In the genomic region with DNA sequence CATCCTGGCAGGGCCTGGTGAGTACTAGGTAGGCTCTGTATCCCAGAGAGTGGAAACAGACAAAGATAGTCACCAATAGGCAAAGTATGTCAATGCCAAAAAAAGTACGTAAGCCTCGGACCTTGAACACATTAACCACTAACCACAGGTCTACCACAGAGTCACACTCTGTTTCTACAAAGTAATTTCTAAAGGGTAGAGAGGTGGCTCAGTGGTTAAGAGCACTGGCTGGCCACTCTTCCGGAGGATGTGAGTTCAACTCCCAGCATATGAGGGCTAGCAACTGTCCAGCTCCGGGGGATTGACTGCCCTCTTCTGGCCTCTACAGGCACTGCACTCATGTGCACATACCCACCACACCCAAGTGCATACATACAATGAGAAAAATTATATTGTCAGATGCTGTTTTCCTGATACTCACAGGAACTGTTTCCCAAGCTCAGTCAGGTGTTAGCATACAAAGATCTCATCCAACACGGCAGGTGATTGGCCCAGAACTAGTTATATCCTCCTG, we compare ENCODE assay signal across 21 mouse cellular contexts. TPM values are rescaled to one million over a fixed set of nuclear protein-coding genes. Genes with fewer than 3 reads are reported as not detected.
DNase-seq lines count a peak whose midpoint lies in the region; ATAC-seq and TF ChIP-seq lines count a peak whose summit lies in the region.
"Had no signal": no experiment of that assay in that cellular context is flagged by ENCODE, and none has a peak within 500 bp of the region (broad histone marks: within the 10 kb centered on the region; RNA-seq: fewer than 3 reads in every experiment).

No protein-coding gene starts in this region.

- TF ChIP-seq POLR2A in ES-Bruce4 (IDR thresholded peaks at IDR 0.05; ENCODE audit: insufficient read depth, low read length), result no peak
- TF ChIP-seq POLR2A in cerebellum, adult 2 months (IDR thresholded peaks at IDR 0.05; ENCODE audit: borderline replicate concordance, insufficient read depth, low read length), result no peak

- H3K36me3 ChIP-seq in intestine, postnatal 0 days (ENCODE audit: control insufficient read depth, insufficient read depth), result no peaks in the 10 kb centered on the region
- no peaks in the 10 kb centered on the region for H3K36me3 ChIP-seq in intestine, embryonic 15.5 days
- H3K36me3 ChIP-seq in lung, embryonic 14.5 days (ENCODE audit: insufficient read depth), result no peaks in the 10 kb centered on the region
- no peaks in the 10 kb centered on the region for H3K36me3 ChIP-seq in ES-Bruce4 (ENCODE audit: control insufficient read depth, insufficient read depth, low read length, poor library complexity, severe bottlenecking)
- H3K36me3 ChIP-seq in stomach, postnatal 0 days (ENCODE audit: control insufficient read depth, insufficient read depth, low read length), result no peaks in the 10 kb centered on the region
- H3K36me3 ChIP-seq: forebrain, embryonic 12.5 days; hindbrain, embryonic 10.5 days; kidney, embryonic 15.5 days; lung, embryonic 15.5 days; midbrain, embryonic 12.5 days; neural tube, embryonic 13.5 days had no signal

- no peak overlapping the region for H3K27ac ChIP-seq in intestine, postnatal 0 days (ENCODE audit: low read depth, low read length)
- no peak overlapping the region for H3K27ac ChIP-seq in intestine, embryonic 15.5 days
- no peak overlapping the region for H3K27ac ChIP-seq in lung, embryonic 14.5 days (ENCODE audit: low read depth)
- no peak overlapping the region for H3K27ac ChIP-seq in ES-Bruce4 (ENCODE audit: insufficient read depth, low read length)
- no peak overlapping the region for H3K27ac ChIP-seq in stomach, postnatal 0 days (replicated peaks)
- no peak overlapping the region for H3K27ac ChIP-seq in cerebellum, adult 2 months (ENCODE audit: insufficient read depth, low read length)
- H3K27ac ChIP-seq: forebrain, embryonic 12.5 days; hindbrain, embryonic 10.5 days; kidney, embryonic 15.5 days; lung, embryonic 15.5 days; midbrain, embryonic 12.5 days; neural tube, embryonic 13.5 days had no signal

- H3K27me3 ChIP-seq in intestine, postnatal 0 days (replicated peaks; ENCODE audit: control insufficient read depth, insufficient read depth, low read length), result peaks cover 9% of the 10 kb centered on the region; the same call in 1 of the 2 replicates
- no peaks in the 10 kb centered on the region for H3K27me3 ChIP-seq in intestine, embryonic 15.5 days (replicated peaks)
- no peaks in the 10 kb centered on the region for H3K27me3 ChIP-seq in lung, embryonic 14.5 days (ENCODE audit: insufficient read depth, low read length)
- H3K27me3 ChIP-seq in ES-Bruce4 (ENCODE audit: control insufficient read depth, insufficient read depth, low read length, poor library complexity, severe bottlenecking), result no peaks in the 10 kb centered on the region
- H3K27me3 ChIP-seq in stomach, postnatal 0 days (ENCODE audit: control insufficient read depth, insufficient read depth, low read length), result no peaks in the 10 kb centered on the region
- H3K27me3 ChIP-seq in cerebellum, adult 2 months (ENCODE audit: control insufficient read depth, insufficient read depth, low read length), result no peaks in the 10 kb centered on the region
- H3K27me3 ChIP-seq: kidney, embryonic 15.5 days; lung, embryonic 15.5 days; midbrain, embryonic 12.5 days; neural tube, embryonic 13.5 days; Patski had no signal

- TF ChIP-seq EP300 in ES-Bruce4 (IDR thresholded peaks at IDR 0.05; ENCODE audit: insufficient read depth, low read depth, low read length), result no peak
- no peak for TF ChIP-seq EP300 in stomach, postnatal 0 days (optimal IDR thresholded peaks at IDR 0.05)

- no peak overlapping the region for H3K9ac ChIP-seq in intestine, postnatal 0 days (ENCODE audit: low read depth, low read length)
- H3K9ac ChIP-seq in intestine, embryonic 15.5 days, result no peak overlapping the region
- no peak overlapping the region for H3K9ac ChIP-seq in lung, embryonic 14.5 days
- H3K9ac ChIP-seq in ES-Bruce4 (ENCODE audit: low read depth, poor library complexity, severe bottlenecking), result no peak overlapping the region
- no peak overlapping the region for H3K9ac ChIP-seq in stomach, postnatal 0 days (ENCODE audit: low read length)
- H3K9ac ChIP-seq: forebrain, embryonic 12.5 days; kidney, embryonic 15.5 days; lung, embryonic 15.5 days; midbrain, embryonic 12.5 days; neural tube, embryonic 13.5 days had no signal

- TF ChIP-seq CTCF in intestine, postnatal 0 days (IDR thresholded peaks at IDR 0.05; ENCODE audit: low read depth), result peak; percentile 35; the same call in 1 of the 2 replicates
- TF ChIP-seq CTCF in lung, embryonic 14.5 days (IDR thresholded peaks at IDR 0.05; ENCODE audit: low read depth), result peak; percentile 36
- peak; percentile 47 for TF ChIP-seq CTCF in ES-Bruce4 (IDR thresholded peaks at IDR 0.05; ENCODE audit: low read depth, low read length)
- TF ChIP-seq CTCF in stomach, postnatal 0 days (IDR thresholded peaks at IDR 0.05; ENCODE audit: low read depth), result peak; percentile 39
- no peak for TF ChIP-seq CTCF in cerebellum, adult 2 months (IDR thresholded peaks at IDR 0.05; ENCODE audit: borderline replicate concordance, insufficient read depth, low read depth, low read length)

- no peak overlapping the region for H3K4me2 ChIP-seq in intestine, postnatal 0 days (replicated peaks; ENCODE audit: low read depth)
- no peak overlapping the region for H3K4me2 ChIP-seq in intestine, embryonic 15.5 days (replicated peaks)
- H3K4me2 ChIP-seq in lung, embryonic 14.5 days, result no peak overlapping the region
- H3K4me2 ChIP-seq in stomach, postnatal 0 days (replicated peaks; ENCODE audit: low read depth), result no peak overlapping the region
- H3K4me2 ChIP-seq: forebrain, embryonic 12.5 days; kidney, embryonic 15.5 days; lung, embryonic 15.5 days; midbrain, embryonic 12.5 days; neural tube, embryonic 13.5 days had no signal

- ATAC-seq in intestine, postnatal 0 days, result no peak
- ATAC-seq in intestine, embryonic 15.5 days, result no peak
- ATAC-seq in lung, embryonic 14.5 days (ENCODE audit: insufficient read depth), result no peak
- ATAC-seq in stomach, postnatal 0 days (ENCODE audit: low FRiP score, low TSS enrichment), result no peak
- ATAC-seq: inflammation-experienced regulatory T-cells, adult 6 months; Patski had no signal

- H3K9me3 ChIP-seq in intestine, postnatal 0 days (ENCODE audit: control insufficient read depth), result no peaks in the 10 kb centered on the region
- no peaks in the 10 kb centered on the region for H3K9me3 ChIP-seq in intestine, embryonic 15.5 days
- no peaks in the 10 kb centered on the region for H3K9me3 ChIP-seq in lung, embryonic 14.5 days (ENCODE audit: low read depth, low read length)
- H3K9me3 ChIP-seq in ES-Bruce4 (replicated peaks; ENCODE audit: control insufficient read depth, insufficient read depth, low read length, poor library complexity, severe bottlenecking), result no peaks in the 10 kb centered on the region
- no peaks in the 10 kb centered on the region for H3K9me3 ChIP-seq in stomach, postnatal 0 days (ENCODE audit: control insufficient read depth, low read length)
- H3K9me3 ChIP-seq: forebrain, embryonic 12.5 days; kidney, embryonic 15.5 days; lung, embryonic 15.5 days; neural tube, embryonic 13.5 days had no signal

- H3K4me3 ChIP-seq in intestine, postnatal 0 days (ENCODE audit: low read depth, low read length), result no peak overlapping the region
- H3K4me3 ChIP-seq in intestine, embryonic 15.5 days (replicated peaks), result no peak overlapping the region
- no peak overlapping the region for H3K4me3 ChIP-seq in lung, embryonic 14.5 days (ENCODE audit: low read depth, low read length)
- H3K4me3 ChIP-seq in ES-Bruce4 (ENCODE audit: low read depth, low read length), result no peak overlapping the region
- no peak overlapping the region for H3K4me3 ChIP-seq in stomach, postnatal 0 days (ENCODE audit: low read depth, low read length)
- H3K4me3 ChIP-seq in cerebellum, adult 2 months (replicated peaks; ENCODE audit: insufficient read depth, low read depth, low read length), result no peak overlapping the region
- H3K4me3 ChIP-seq: forebrain, embryonic 12.5 days; hindbrain, embryonic 10.5 days; kidney, embryonic 15.5 days; lung, embryonic 15.5 days; midbrain, embryonic 12.5 days; neural tube, embryonic 13.5 days had no signal

- H3K4me1 ChIP-seq in intestine, postnatal 0 days (replicated peaks; ENCODE audit: control insufficient read depth, insufficient read depth, low read length), result no peaks in the 10 kb centered on the region
- no peaks in the 10 kb centered on the region; the same call in 1 of the 2 replicates for H3K4me1 ChIP-seq in intestine, embryonic 15.5 days (replicated peaks)
- no peaks in the 10 kb centered on the region for H3K4me1 ChIP-seq in lung, embryonic 14.5 days (ENCODE audit: insufficient read depth)
- peaks cover 7% of the 10 kb centered on the region for H3K4me1 ChIP-seq in ES-Bruce4 (ENCODE audit: control insufficient read depth, insufficient read depth, low read length)
- no peaks in the 10 kb centered on the region for H3K4me1 ChIP-seq in stomach, postnatal 0 days (replicated peaks; ENCODE audit: control insufficient read depth, insufficient read depth)
- H3K4me1 ChIP-seq in cerebellum, adult 2 months (ENCODE audit: control insufficient read depth, insufficient read depth, low read length), result no peaks in the 10 kb centered on the region
- H3K4me1 ChIP-seq: midbrain, embryonic 12.5 days; neural tube, embryonic 13.5 days had no signal

- WGBS in intestine, postnatal 0 days, result 94% methylated on average over 5 of the region's 5 CpGs
- WGBS in intestine, embryonic 15.5 days, result 92% methylated on average over 5 of the region's 5 CpGs
- WGBS in lung, embryonic 14.5 days, result 91% methylated on average over 5 of the region's 5 CpGs
- WGBS in stomach, postnatal 0 days, result over 99% methylated on average over 5 of the region's 5 CpGs
- WGBS in cerebellum, adult 2 months, result 97% methylated on average over 5 of the region's 5 CpGs

- no peak for DNase-seq in lung, embryonic 14.5 days
- no peak for DNase-seq in lung, postnatal 10 days
- no peak for DNase-seq in stomach, postnatal 0 days (ENCODE audit: low spot score)
- DNase-seq in cerebellum, adult 2 months, result no peak
- DNase-seq: adrenal gland, postnatal 36 days; cerebellum, adult 9-11 months; gastrocnemius, postnatal 14 days; thymus, adult 18-20 months; thymus, postnatal 4 days had no signal

RNA-seq across cellular contexts. Expression of a gene that starts 11.9 kb away (rescaled TPM):
- polyA plus RNA-seq in intestine, postnatal 0 days (2015; fragmentation: Nextera tagmentation; extraction: Ambion mirVana), result 26.5 TPM in 2 replicates
- polyA plus RNA-seq in intestine, embryonic 15.5 days (2015; fragmentation: Nextera tagmentation; extraction: Ambion mirVana), result 59.3 and 70.0 TPM in 2 replicates
- polyA plus RNA-seq in lung, embryonic 14.5 days (2014; fragmentation: Nextera tagmentation; extraction: Ambion mirVana), result 51.4 and 58.0 TPM in 2 replicates
- polyA plus RNA-seq in ES-Bruce4 (2011; ENCODE audit: insufficient read depth, insufficient read length, low read depth, missing spikeins), result 59.6 and 63.9 TPM in 2 replicates
- polyA plus RNA-seq in stomach, postnatal 0 days (2015; fragmentation: Nextera tagmentation; extraction: Ambion mirVana), result 30.1 and 31.8 TPM in 2 replicates
- polyA plus RNA-seq in cerebellum, adult 2 months (2012; rRNA removed), result 16.8 and 19.9 TPM in 2 replicates

RNA-seq across cellular contexts. Expression of a gene that starts 36.3 kb away (rescaled TPM):
- 0.16 and 0.24 TPM in 2 replicates for polyA plus RNA-seq in intestine, postnatal 0 days (2015; fragmentation: Nextera tagmentation; extraction: Ambion mirVana)
- 0.23 and 0.40 TPM in 2 replicates for polyA plus RNA-seq in intestine, embryonic 15.5 days (2015; fragmentation: Nextera tagmentation; extraction: Ambion mirVana)
- polyA plus RNA-seq in lung, embryonic 14.5 days (2014; fragmentation: Nextera tagmentation; extraction: Ambion mirVana), result 0.45 and 0.46 TPM in 2 replicates
- polyA plus RNA-seq in ES-Bruce4 (2011; ENCODE audit: insufficient read depth, insufficient read length, low read depth, missing spikeins), result not detected in 2 replicates
- 0.51 and 0.56 TPM in 2 replicates for polyA plus RNA-seq in stomach, postnatal 0 days (2015; fragmentation: Nextera tagmentation; extraction: Ambion mirVana)
- 0.28 and 0.41 TPM in 2 replicates for polyA plus RNA-seq in cerebellum, adult 2 months (2012; rRNA removed)
- polyA plus RNA-seq: embryonic facial prominence, embryonic 11.5 days had no signal

RNA-seq across cellular contexts. Expression of a gene that starts 37.2 kb away (rescaled TPM):
- polyA plus RNA-seq in intestine, postnatal 0 days (2015; fragmentation: Nextera tagmentation; extraction: Ambion mirVana), result 345 and 371 TPM in 2 replicates
- polyA plus RNA-seq in intestine, embryonic 15.5 days (2015; fragmentation: Nextera tagmentation; extraction: Ambion mirVana), result 875 and 888 TPM in 2 replicates
- polyA plus RNA-seq in lung, embryonic 14.5 days (2014; fragmentation: Nextera tagmentation; extraction: Ambion mirVana), result 1,057 and 1,103 TPM in 2 replicates
- 329 and 334 TPM in 2 replicates for polyA plus RNA-seq in ES-Bruce4 (2011; ENCODE audit: insufficient read depth, insufficient read length, low read depth, missing spikeins)
- polyA plus RNA-seq in stomach, postnatal 0 days (2015; fragmentation: Nextera tagmentation; extraction: Ambion mirVana), result 537 and 549 TPM in 2 replicates
- 1,009 and 1,093 TPM in 2 replicates for polyA plus RNA-seq in cerebellum, adult 2 months (2012; rRNA removed)
